Mouse (Mus musculus): ENCODE measurements around the gene Slc30a5.

The Slc30a5 gene

DNA sequence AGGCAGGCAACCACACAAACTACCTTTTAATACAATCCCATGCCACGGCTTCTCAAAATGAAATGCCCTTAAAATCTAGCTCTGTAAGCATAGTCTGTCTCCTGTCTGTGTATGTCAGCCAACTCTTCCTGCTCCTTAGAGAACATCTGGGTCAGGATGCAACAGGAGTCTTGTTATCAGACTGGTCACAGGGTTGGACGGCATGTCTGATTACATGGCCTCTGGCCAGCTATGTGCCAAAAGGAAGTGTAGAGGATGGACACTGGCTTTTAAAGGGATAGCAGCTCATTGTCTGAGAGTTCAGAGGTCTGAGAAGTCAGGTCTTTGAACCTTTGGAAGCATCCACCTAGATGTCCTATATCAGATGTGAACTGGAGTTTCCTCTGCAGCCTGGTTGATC, 77.9 kb downstream of the Slc30a5 start:
- no peak for DNase-seq (ENCODE audit: low spot score)

GRCm38 (mm10) chr13:100754186-100754585, 79.0 kb downstream of the Slc30a5 start:
- no peak for DNase-seq (ENCODE audit: low spot score)

GRCm38 (mm10) chr13:100753011-100753410, 80.2 kb downstream of the Slc30a5 start:
- no peak for DNase-seq (ENCODE audit: low spot score)

All from T-cell, adult 2 months (primary cell).